Mouse (Mus musculus): Measurements from ENCODE around the gene Cstad.

DNA sequence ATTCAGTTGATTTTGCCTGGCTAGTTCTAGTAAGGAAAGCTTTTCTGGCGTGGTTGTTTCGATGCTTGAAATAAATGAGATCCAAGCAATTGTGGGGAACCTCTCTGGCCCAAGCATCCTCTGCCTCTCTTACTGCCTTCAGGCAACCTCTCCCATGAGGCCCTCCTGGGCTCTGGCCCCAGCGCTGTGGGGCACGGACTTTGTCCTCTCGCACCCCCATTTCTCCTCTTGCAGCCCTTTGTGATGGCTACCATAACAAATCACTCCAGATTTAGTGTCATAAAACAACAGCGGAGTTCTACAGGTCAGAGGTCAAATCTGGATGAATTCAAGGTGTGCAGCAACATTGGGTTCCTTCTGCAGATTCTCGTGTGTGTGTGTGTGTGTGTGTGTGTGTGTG lies 49.1 kb upstream of the Cstad start:
- TF ChIP-seq CTCF (IDR thresholded peaks at IDR 0.05; ENCODE audit: control insufficient read depth, insufficient read depth, insufficient read length) (no peak), MAX (IDR thresholded peaks at IDR 0.05) (no peak)

Data from C2C12 (cell line).